Mouse (Mus musculus): ENCODE results near the gene Gm37419.

- TF ChIP-seq EP300 (IDR thresholded peaks at IDR 0.05; ENCODE audit: low read depth) (no peak), CTCF (IDR thresholded peaks at IDR 0.05; ENCODE audit: low read depth) (no peak)
Observed at GRCm38 (mm10) chr16:24011306-24011705, 23.0 kb downstream of the Gm37419 start.

Data from liver, embryonic 14.5 days (tissue).